Mouse (Mus musculus) cerebellum, postnatal 14 days (tissue): ENCODE data around the gene Pcif1.
"Not testable (repeated sequence)": the region's sequence is repeated elsewhere in the genome, so short reads cannot be mapped to it uniquely, and the experiment has no call there.

Experiments
- DNase-seq, 2 experiments: peaks; one replicate each; pipeline ENCODE4 v3.0.0; 2021; ENCODE audit warnings: mixed read lengths in 2 of 2

Gene Pcif1

GRCm38 (mm10) chr2:164879228-164879567, at the start of gene Pcif1:
Gene Pcif1 (plus strand): TSS chr2:164879304.
- peak; percentile 98 for DNase-seq

- DNase-seq: no peak
These were observed 48.1 kb upstream of the Pcif1 start for GRCm38 (mm10) chr2:164831029-164831428.

GRCm38 (mm10) chr2:164832032-164832747, 46.9 kb upstream of the Pcif1 start:
- DNase-seq: peak; percentile 59 to 73

- DNase-seq: peak; percentile 77 to 80
These were observed 46.3 kb upstream of the Pcif1 start, which contains the start of gene Ctsa for GRCm38 (mm10) chr2:164832748-164833301. Gene Ctsa (plus strand): TSS chr2:164832873.

GRCm38 (mm10) chr2:164833314-164833959, 45.7 kb upstream of the Pcif1 start, which contains the start of gene Neurl2:
Gene Neurl2 (minus strand): TSS chr2:164833456.
- peak; percentile 93 for DNase-seq

GRCm38 (mm10) chr2:164834531-164834930, 44.6 kb upstream of the Pcif1 start:
- DNase-seq: peak in 1 of 2 experiments; percentile 40

- no peak for DNase-seq
These were observed 43.9 kb upstream of the Pcif1 start for GRCm38 (mm10) chr2:164835164-164835563.

GRCm38 (mm10) chr2:164845782-164846181, 33.3 kb upstream of the Pcif1 start:
- DNase-seq: peak in 1 of 2 experiments; percentile 53

GRCm38 (mm10) chr2:164850061-164850460, 29.0 kb upstream of the Pcif1 start:
- DNase-seq: no peak

- DNase-seq: not testable (repeated sequence)
These were observed 23.5 kb upstream of the Pcif1 start for GRCm38 (mm10) chr2:164855572-164855971.

- peak in 1 of 2 experiments; percentile 48 for DNase-seq
These were observed 22.6 kb upstream of the Pcif1 start for GRCm38 (mm10) chr2:164856309-164857100.

GRCm38 (mm10) chr2:164857101-164857821, 21.8 kb upstream of the Pcif1 start, which contains the start of gene Pltp:
Gene Pltp (minus strand): TSS chr2:164857711.
- DNase-seq: peak in 1 of 2 experiments; percentile 44

- DNase-seq: no peak
These were observed 21.1 kb upstream of the Pcif1 start for GRCm38 (mm10) chr2:164857842-164858553.

GRCm38 (mm10) chr2:164859155-164859554, 19.9 kb upstream of the Pcif1 start:
- no peak for DNase-seq

GRCm38 (mm10) chr2:164859640-164860432, 19.3 kb upstream of the Pcif1 start:
- DNase-seq: no peak

- no peak for DNase-seq
These were observed 18.0 kb upstream of the Pcif1 start for GRCm38 (mm10) chr2:164861094-164861493.

GRCm38 (mm10) chr2:164862179-164862861, 16.8 kb upstream of the Pcif1 start:
- DNase-seq: peak in 1 of 2 experiments; percentile 69

- DNase-seq: not testable (repeated sequence)
These were observed 15.7 kb upstream of the Pcif1 start for GRCm38 (mm10) chr2:164863411-164863810.

GRCm38 (mm10) chr2:164864593-164864992, 14.5 kb upstream of the Pcif1 start:
- no peak for DNase-seq
